Mouse (Mus musculus): ENCODE measurements around the gene Nos1ap.

DNA sequence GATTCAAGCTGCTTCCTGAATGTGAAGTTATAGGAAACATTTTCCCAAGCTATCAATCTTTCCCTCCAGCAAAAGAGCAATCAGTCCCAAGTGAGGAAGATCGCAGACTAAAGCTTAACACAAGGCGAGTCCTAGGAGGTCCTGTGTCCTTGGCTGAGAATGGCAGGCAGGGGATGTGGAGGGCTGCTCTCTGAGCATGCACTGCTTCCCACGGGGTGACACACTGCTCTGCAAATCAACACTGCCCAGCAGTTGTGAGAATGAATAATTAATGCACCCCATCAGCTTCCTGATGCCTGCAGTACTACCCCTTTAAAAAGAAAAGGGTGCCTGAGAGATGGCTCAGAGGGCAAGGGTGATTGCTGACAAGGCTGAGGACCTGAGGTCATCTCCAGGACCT is 136.2 kb downstream of the Nos1ap start:
- no peak for TF ChIP-seq CTCF (IDR thresholded peaks at IDR 0.05; ENCODE audit: control insufficient read depth, insufficient read depth, insufficient read length)
- no peak for TF ChIP-seq USF1 (IDR thresholded peaks at IDR 0.05; ENCODE audit: low read depth)
- no peak for TF ChIP-seq MYOD1 (IDR thresholded peaks at IDR 0.05; ENCODE audit: control insufficient read depth, insufficient read length, low read depth)

All from C2C12 (cell line).